Mouse (Mus musculus): ENCODE measurements at regions not wholly inside any gene's neighbourhood (a gene's known extent, or its start where the extent isn't known, plus 50 kb on each side); places are given as distances from the start of the nearest gene placed in this dataset.

GRCm38 (mm10) chr14:48815231-48815728, 141.7 kb upstream of the Otx2 start:
- no peaks in the 10 kb centered on the region for H3K9me3 ChIP-seq (replicated peaks)
- H3K27me3 ChIP-seq (ENCODE audit: insufficient read depth, low read length), result peaks cover 2% of the 10 kb centered on the region
- TF ChIP-seq GATA2 (IDR thresholded peaks at IDR 0.05; ENCODE audit: borderline replicate concordance, low read depth, low read length) (no peak), CTCF (IDR thresholded peaks at IDR 0.05; ENCODE audit: low read depth, low read length) (no peak), GATA1 (IDR thresholded peaks at IDR 0.05; ENCODE audit: borderline replicate concordance, low read length) (no peak), POLR2AphosphoS5 (IDR thresholded peaks at IDR 0.05; ENCODE audit: insufficient replicate concordance, low read depth, low read length) (no peak), TAL1 (conservative IDR thresholded peaks at IDR 0.05; ENCODE audit: low read depth, low read length) (no peak)
- H3K4me1 ChIP-seq (ENCODE audit: insufficient read depth, low read depth, low read length), result no peaks in the 10 kb centered on the region
- DNase-seq (ENCODE audit: low spot score) (no peak), ATAC-seq (ENCODE audit: extremely low read depth, insufficient number of reproducible peaks, low FRiP score, poor library complexity, severe bottlenecking) (no peak)
- no peak overlapping the region for H3K4me3 ChIP-seq (ENCODE audit: low read depth, low read length)
- no peaks in the 10 kb centered on the region for H3K36me3 ChIP-seq (replicated peaks)

- H3K4me1 ChIP-seq (ENCODE audit: insufficient read depth, low read depth, low read length), result no peaks in the 10 kb centered on the region
- TF ChIP-seq GATA2 (IDR thresholded peaks at IDR 0.05; ENCODE audit: borderline replicate concordance, low read depth, low read length) (no peak), GATA1 (IDR thresholded peaks at IDR 0.05; ENCODE audit: borderline replicate concordance, low read length) (no peak), POLR2AphosphoS5 (IDR thresholded peaks at IDR 0.05; ENCODE audit: insufficient replicate concordance, low read depth, low read length) (no peak), TAL1 (conservative IDR thresholded peaks at IDR 0.05; ENCODE audit: low read depth, low read length) (no peak), CTCF (IDR thresholded peaks at IDR 0.05; ENCODE audit: low read depth, low read length) (no peak)
- H3K9me3 ChIP-seq (replicated peaks), result no peaks in the 10 kb centered on the region
- H3K36me3 ChIP-seq (replicated peaks), result no peaks in the 10 kb centered on the region
- H3K27me3 ChIP-seq (ENCODE audit: insufficient read depth, low read length), result peaks cover 2% of the 10 kb centered on the region; the same call in 1 of the 2 replicates
- ATAC-seq (ENCODE audit: extremely low read depth, insufficient number of reproducible peaks, low FRiP score, poor library complexity, severe bottlenecking) (no peak), DNase-seq (ENCODE audit: low spot score) (no peak)
- H3K4me3 ChIP-seq (ENCODE audit: low read depth, low read length), result no peak overlapping the region
These were observed 139.3 kb upstream of the Otx2 start for GRCm38 (mm10) chr14:48812741-48813495.

- H3K27me3 ChIP-seq (ENCODE audit: insufficient read depth, low read length), result peaks cover 3% of the 10 kb centered on the region; the same call in 1 of the 2 replicates
- TF ChIP-seq CTCF (IDR thresholded peaks at IDR 0.05; ENCODE audit: low read depth, low read length), result no peak
- no peak for TF ChIP-seq GATA1 (IDR thresholded peaks at IDR 0.05; ENCODE audit: borderline replicate concordance, low read length)
- TF ChIP-seq GATA2 (IDR thresholded peaks at IDR 0.05; ENCODE audit: borderline replicate concordance, low read depth, low read length), result no peak
- no peak for TF ChIP-seq TAL1 (conservative IDR thresholded peaks at IDR 0.05; ENCODE audit: low read depth, low read length)
- no peak for TF ChIP-seq POLR2AphosphoS5 (IDR thresholded peaks at IDR 0.05; ENCODE audit: insufficient replicate concordance, low read depth, low read length)
- no peaks in the 10 kb centered on the region for H3K9me3 ChIP-seq (replicated peaks)
- no peak for ATAC-seq (ENCODE audit: extremely low read depth, insufficient number of reproducible peaks, low FRiP score, poor library complexity, severe bottlenecking)
- no peak for DNase-seq (ENCODE audit: low spot score)
- H3K4me1 ChIP-seq (ENCODE audit: insufficient read depth, low read depth, low read length), result no peaks in the 10 kb centered on the region
- no peaks in the 10 kb centered on the region for H3K36me3 ChIP-seq (replicated peaks)
- H3K4me3 ChIP-seq (ENCODE audit: low read depth, low read length), result no peak overlapping the region
These were observed 130.5 kb upstream of the Otx2 start for GRCm38 (mm10) chr14:48804098-48804497.

- Histone ChIP-seq H3K36me3 (replicated peaks) (no peaks in the 10 kb centered on the region), H3K4me1 (ENCODE audit: insufficient read depth, low read depth, low read length) (no peaks in the 10 kb centered on the region), H3K27me3 (ENCODE audit: insufficient read depth, low read length) (peaks cover 3% of the 10 kb centered on the region; the same call in 1 of the 2 replicates), H3K9me3 (replicated peaks) (no peaks in the 10 kb centered on the region), H3K4me3 (ENCODE audit: low read depth, low read length) (no peak overlapping the region)
- no peak for TF ChIP-seq CTCF (IDR thresholded peaks at IDR 0.05; ENCODE audit: low read depth, low read length)
- TF ChIP-seq GATA2 (IDR thresholded peaks at IDR 0.05; ENCODE audit: borderline replicate concordance, low read depth, low read length), result no peak
- no peak for TF ChIP-seq TAL1 (conservative IDR thresholded peaks at IDR 0.05; ENCODE audit: low read depth, low read length)
- no peak for TF ChIP-seq GATA1 (IDR thresholded peaks at IDR 0.05; ENCODE audit: borderline replicate concordance, low read length)
- no peak for TF ChIP-seq POLR2AphosphoS5 (IDR thresholded peaks at IDR 0.05; ENCODE audit: insufficient replicate concordance, low read depth, low read length)
- ATAC-seq (ENCODE audit: extremely low read depth, insufficient number of reproducible peaks, low FRiP score, poor library complexity, severe bottlenecking) (no peak), DNase-seq (ENCODE audit: low spot score) (no peak)
These were observed 127.7 kb upstream of the Otx2 start for GRCm38 (mm10) chr14:48801283-48801682.

GRCm38 (mm10) chr14:48800857-48801256, 127.2 kb upstream of the Otx2 start:
- DNase-seq (ENCODE audit: low spot score) (no peak), ATAC-seq (ENCODE audit: extremely low read depth, insufficient number of reproducible peaks, low FRiP score, poor library complexity, severe bottlenecking) (no peak)
- Histone ChIP-seq H3K27me3 (ENCODE audit: insufficient read depth, low read length) (peaks cover 3% of the 10 kb centered on the region; the same call in 1 of the 2 replicates), H3K9me3 (replicated peaks) (no peaks in the 10 kb centered on the region), H3K36me3 (replicated peaks) (no peaks in the 10 kb centered on the region), H3K4me3 (ENCODE audit: low read depth, low read length) (no peak overlapping the region), H3K4me1 (ENCODE audit: insufficient read depth, low read depth, low read length) (no peaks in the 10 kb centered on the region)
- TF ChIP-seq POLR2AphosphoS5 (IDR thresholded peaks at IDR 0.05; ENCODE audit: insufficient replicate concordance, low read depth, low read length) (no peak), GATA2 (IDR thresholded peaks at IDR 0.05; ENCODE audit: borderline replicate concordance, low read depth, low read length) (no peak), GATA1 (IDR thresholded peaks at IDR 0.05; ENCODE audit: borderline replicate concordance, low read length) (no peak)

GRCm38 (mm10) chr14:48800100-48800449, 126.5 kb upstream of the Otx2 start:
- Histone ChIP-seq H3K27me3 (ENCODE audit: insufficient read depth, low read length) (peaks cover 3% of the 10 kb centered on the region; the same call in 1 of the 2 replicates), H3K9me3 (replicated peaks) (no peaks in the 10 kb centered on the region), H3K4me1 (ENCODE audit: insufficient read depth, low read depth, low read length) (no peaks in the 10 kb centered on the region), H3K36me3 (replicated peaks) (no peaks in the 10 kb centered on the region), H3K4me3 (ENCODE audit: low read depth, low read length) (no peak overlapping the region)
- no peak for ATAC-seq (ENCODE audit: extremely low read depth, insufficient number of reproducible peaks, low FRiP score, poor library complexity, severe bottlenecking)
- no peak for TF ChIP-seq TAL1 (conservative IDR thresholded peaks at IDR 0.05; ENCODE audit: low read depth, low read length)
- no peak for TF ChIP-seq CTCF (IDR thresholded peaks at IDR 0.05; ENCODE audit: low read depth, low read length)
- no peak for TF ChIP-seq GATA2 (IDR thresholded peaks at IDR 0.05; ENCODE audit: borderline replicate concordance, low read depth, low read length)
- no peak for DNase-seq (ENCODE audit: low spot score)
